Mouse (Mus musculus): ENCODE results near the gene Cbl. TPM values are rescaled to one million over a fixed set of nuclear protein-coding genes. Genes with fewer than 3 reads are reported as not detected.
A peak's percentile ranks its signal among the peaks of the same experiment; 100 is the strongest.
"Not testable (repeated sequence)": the region's sequence is repeated elsewhere in the genome, so short reads cannot be mapped to it uniquely, and the experiment has no call there.

Gene Cbl
- polyA plus RNA-seq, 1 experiment from 2014 or later = 18.2 TPM

- H3K36me3 ChIP-seq = no peaks in the 10 kb centered on the region
- H3K4me1 ChIP-seq = peaks cover 29% of the 10 kb centered on the region
- no peaks in the 10 kb centered on the region for H3K9me3 ChIP-seq (replicated peaks)
- ATAC-seq (ENCODE audit: low FRiP score) = no peak
- H3K27me3 ChIP-seq (replicated peaks) = peaks cover 15% of the 10 kb centered on the region
- 94% methylated on average over 3 of the region's 3 CpGs for WGBS
- H3K4me3 ChIP-seq (replicated peaks) = no peak overlapping the region
- peak overlapping the region; percentile 38; the same call in 1 of the 2 replicates for H3K27ac ChIP-seq (replicated peaks)
- H3K9ac ChIP-seq (replicated peaks) = no peak overlapping the region
- no peak overlapping the region for H3K4me2 ChIP-seq
Measured at GRCm38 (mm10) chr9:44126746-44127145, 107.1 kb downstream of the Cbl start.

- 26% methylated on average over 18 of the region's 18 CpGs for WGBS
- Histone ChIP-seq H3K4me3 (replicated peaks) (no peak overlapping the region; the same call in 1 of the 2 replicates), H3K9me3 (replicated peaks) (no peaks in the 10 kb centered on the region), H3K4me2 (peak overlapping the region; percentile 29), H3K9ac (replicated peaks) (no peak overlapping the region), H3K4me1 (peaks cover 25% of the 10 kb centered on the region), H3K27me3 (replicated peaks) (peaks cover 5% of the 10 kb centered on the region), H3K27ac (replicated peaks) (peak overlapping the region; percentile 38), H3K36me3 (no peaks in the 10 kb centered on the region)
- ATAC-seq (ENCODE audit: low FRiP score) = peak; percentile 72; the same call in 1 of the 2 replicates
Measured at GRCm38 (mm10) chr9:44125546-44126428, 108.1 kb downstream of the Cbl start.

DNA sequence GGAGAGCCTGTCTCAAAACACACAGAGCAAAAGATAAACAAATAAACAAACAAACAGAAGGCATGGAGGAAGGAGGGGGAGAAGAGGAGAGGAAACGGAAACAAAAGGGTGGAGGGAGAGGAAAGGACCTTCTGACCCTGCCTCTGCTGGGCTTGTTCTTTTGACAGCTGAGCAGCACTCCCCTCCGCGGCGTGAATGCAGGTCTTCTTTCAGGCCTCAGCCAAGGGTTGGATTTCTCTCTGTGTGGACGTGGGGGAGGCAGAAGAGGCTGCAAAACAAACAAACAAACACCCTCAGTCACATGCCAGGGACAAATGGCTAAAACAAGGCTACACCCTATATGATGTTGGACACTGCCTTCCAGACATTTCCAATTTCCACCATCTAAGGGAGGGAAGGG is 108.8 kb downstream of the Cbl start:
- H3K4me3 ChIP-seq (replicated peaks) = no peak overlapping the region
- ATAC-seq (ENCODE audit: low FRiP score) = no peak
- WGBS = 60% methylated on average over 5 of the region's 5 CpGs
- no peak overlapping the region for H3K27ac ChIP-seq (replicated peaks)
- no peak overlapping the region for H3K4me2 ChIP-seq
- no peaks in the 10 kb centered on the region for H3K27me3 ChIP-seq (replicated peaks)
- 0 out of 2 replicates have a peak overlapping the region, but pooled peaks have one; percentile 3 for H3K9ac ChIP-seq (replicated peaks)
- H3K9me3 ChIP-seq (replicated peaks) = no peaks in the 10 kb centered on the region
- H3K4me1 ChIP-seq = peaks cover 18% of the 10 kb centered on the region
- no peaks in the 10 kb centered on the region for H3K36me3 ChIP-seq

- H3K36me3 ChIP-seq = no peaks in the 10 kb centered on the region
- no peaks in the 10 kb centered on the region for H3K27me3 ChIP-seq (replicated peaks)
- H3K9me3 ChIP-seq (replicated peaks) = no peaks in the 10 kb centered on the region
- no peak for ATAC-seq (ENCODE audit: low FRiP score)
- H3K9ac ChIP-seq (replicated peaks) = no peak overlapping the region
- no peak overlapping the region for H3K4me3 ChIP-seq (replicated peaks)
- peaks cover 13% of the 10 kb centered on the region for H3K4me1 ChIP-seq
- no peak overlapping the region for H3K4me2 ChIP-seq
- 70% methylated on average over 6 of the region's 6 CpGs for WGBS
- no peak overlapping the region for H3K27ac ChIP-seq (replicated peaks)
Measured at GRCm38 (mm10) chr9:44124317-44124716, 109.5 kb downstream of the Cbl start.

DNA sequence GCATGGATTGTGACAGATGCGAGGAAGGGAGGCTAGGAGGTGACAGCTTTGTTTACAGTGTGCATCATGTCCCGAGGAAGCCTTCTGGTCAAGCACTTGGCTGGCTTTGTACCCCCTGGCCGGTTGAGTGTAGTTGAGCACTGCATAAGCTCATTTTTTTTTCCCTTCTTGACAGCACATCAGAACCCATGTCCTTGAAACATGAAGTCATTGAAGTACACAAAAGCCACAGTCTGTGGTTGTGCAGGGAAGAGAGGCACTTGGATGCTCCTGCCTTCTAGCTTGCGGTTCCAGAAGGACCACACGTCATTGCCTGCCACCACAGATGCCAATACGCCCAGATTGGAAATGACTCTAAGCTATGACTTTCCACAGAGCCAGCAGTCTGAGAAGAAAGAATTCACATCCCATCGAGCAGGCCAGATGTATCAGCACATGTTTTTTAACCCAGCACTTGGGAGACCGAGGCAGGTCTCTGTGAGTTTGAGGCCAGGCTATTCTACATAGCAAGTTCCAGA is 113.8 kb downstream of the Cbl start:
- no peaks in the 10 kb centered on the region for H3K27me3 ChIP-seq (replicated peaks)
- H3K4me1 ChIP-seq = no peaks in the 10 kb centered on the region
- no peak overlapping the region for H3K9ac ChIP-seq (replicated peaks)
- no peaks in the 10 kb centered on the region for H3K36me3 ChIP-seq
- no peak overlapping the region for H3K4me2 ChIP-seq
- H3K4me3 ChIP-seq (replicated peaks) = no peak overlapping the region
- 79% methylated on average over 8 of the region's 8 CpGs for WGBS
- H3K9me3 ChIP-seq (replicated peaks) = no peaks in the 10 kb centered on the region
- H3K27ac ChIP-seq (replicated peaks) = no peak overlapping the region
- no peak for ATAC-seq (ENCODE audit: low FRiP score)

- Histone ChIP-seq H3K9ac (replicated peaks) (no peak overlapping the region), H3K27me3 (replicated peaks) (no peaks in the 10 kb centered on the region), H3K36me3 (no peaks in the 10 kb centered on the region), H3K9me3 (replicated peaks) (no peaks in the 10 kb centered on the region), H3K4me3 (replicated peaks) (no peak overlapping the region), H3K4me2 (no peak overlapping the region), H3K27ac (replicated peaks) (no peak overlapping the region), H3K4me1 (no peaks in the 10 kb centered on the region)
- no peak for ATAC-seq (ENCODE audit: low FRiP score)
- 47% methylated on average over 5 of the region's 5 CpGs for WGBS
Measured at GRCm38 (mm10) chr9:44119011-44119410, 114.8 kb downstream of the Cbl start.

GRCm38 (mm10) chr9:44116182-44116581 is 117.7 kb downstream of the Cbl start:
- no peak overlapping the region for H3K4me2 ChIP-seq
- H3K9me3 ChIP-seq (replicated peaks) = no peaks in the 10 kb centered on the region
- no peak overlapping the region for H3K9ac ChIP-seq (replicated peaks)
- 93% methylated on average over 4 of the region's 4 CpGs for WGBS
- no peak overlapping the region for H3K27ac ChIP-seq (replicated peaks)
- peaks cover 12% of the 10 kb centered on the region for H3K4me1 ChIP-seq
- no peak overlapping the region for H3K4me3 ChIP-seq (replicated peaks)
- H3K36me3 ChIP-seq = no peaks in the 10 kb centered on the region
- no peaks in the 10 kb centered on the region for H3K27me3 ChIP-seq (replicated peaks)
- no peak for ATAC-seq (ENCODE audit: low FRiP score)

DNA sequence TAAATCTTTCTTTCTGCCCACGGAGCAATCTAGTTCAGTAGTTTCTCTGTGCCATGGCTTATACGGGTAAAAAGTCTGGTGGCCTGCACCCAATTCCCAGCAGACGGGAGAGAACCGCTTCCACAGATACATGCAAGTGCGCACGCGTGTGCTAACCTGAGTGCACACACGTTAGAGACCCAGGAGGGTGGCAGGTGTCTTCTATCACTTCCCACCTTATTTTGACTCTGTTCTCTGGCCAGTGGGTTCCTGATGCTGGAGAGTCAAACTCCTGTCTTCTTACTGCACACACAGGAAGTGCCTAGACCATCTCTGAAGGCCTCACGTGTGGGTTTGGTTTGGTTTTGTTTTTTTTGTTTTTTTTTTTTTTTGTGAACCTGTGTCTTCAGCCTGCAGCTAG is 118.2 kb downstream of the Cbl start:
- WGBS = 93% methylated on average over 9 of the region's 9 CpGs
- no peak overlapping the region for H3K27ac ChIP-seq (replicated peaks)
- no peak overlapping the region for H3K9ac ChIP-seq (replicated peaks)
- no peak for ATAC-seq (ENCODE audit: low FRiP score)
- no peak overlapping the region for H3K4me2 ChIP-seq
- H3K4me3 ChIP-seq (replicated peaks) = no peak overlapping the region
- peaks cover 16% of the 10 kb centered on the region for H3K4me1 ChIP-seq
- no peaks in the 10 kb centered on the region for H3K9me3 ChIP-seq (replicated peaks)
- no peaks in the 10 kb centered on the region for H3K27me3 ChIP-seq (replicated peaks)
- no peaks in the 10 kb centered on the region for H3K36me3 ChIP-seq

DNA sequence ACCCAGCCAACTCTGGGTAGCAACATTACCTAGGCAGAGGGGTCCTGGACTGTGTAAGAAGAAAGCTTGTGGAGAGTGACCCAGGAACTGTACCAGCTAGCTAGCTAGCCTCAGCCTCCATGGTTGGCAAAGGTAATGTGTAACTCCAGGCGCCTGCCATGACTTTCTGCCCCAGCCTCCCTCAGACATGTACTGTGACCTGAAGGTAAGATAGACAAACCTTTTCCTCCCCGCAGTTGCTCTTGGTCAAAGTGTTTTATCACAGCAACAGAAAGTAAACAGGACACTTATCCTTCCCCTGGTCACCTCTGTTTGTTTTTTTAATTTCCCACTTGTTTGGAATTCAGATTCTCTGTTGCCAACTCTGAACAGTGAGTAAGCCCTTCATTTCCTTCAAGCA is 119.4 kb downstream of the Cbl start:
- Histone ChIP-seq H3K9me3 (replicated peaks) (no peaks in the 10 kb centered on the region), H3K9ac (replicated peaks) (no peak overlapping the region), H3K36me3 (no peaks in the 10 kb centered on the region), H3K4me3 (replicated peaks) (no peak overlapping the region), H3K4me2 (no peak overlapping the region), H3K27ac (replicated peaks) (no peak overlapping the region), H3K4me1 (peaks cover 27% of the 10 kb centered on the region), H3K27me3 (replicated peaks) (no peaks in the 10 kb centered on the region)
- ATAC-seq (ENCODE audit: low FRiP score) = no peak
- WGBS = 93% methylated on average over 2 of the region's 2 CpGs

- H3K27ac ChIP-seq (replicated peaks) = 0 out of 2 replicates have a peak within 1 kb of the TSS, but pooled peaks have one; percentile 54
Measured at GRCm38 (mm10) chr9:44113105-44113789, 120.6 kb downstream of the Cbl start, which contains the start of the genes Gm49380 and Rnf26. Gene Gm49380 (minus strand): TSS chr9:44113500. Gene Rnf26 (minus strand): TSS chr9:44113517.

DNA sequence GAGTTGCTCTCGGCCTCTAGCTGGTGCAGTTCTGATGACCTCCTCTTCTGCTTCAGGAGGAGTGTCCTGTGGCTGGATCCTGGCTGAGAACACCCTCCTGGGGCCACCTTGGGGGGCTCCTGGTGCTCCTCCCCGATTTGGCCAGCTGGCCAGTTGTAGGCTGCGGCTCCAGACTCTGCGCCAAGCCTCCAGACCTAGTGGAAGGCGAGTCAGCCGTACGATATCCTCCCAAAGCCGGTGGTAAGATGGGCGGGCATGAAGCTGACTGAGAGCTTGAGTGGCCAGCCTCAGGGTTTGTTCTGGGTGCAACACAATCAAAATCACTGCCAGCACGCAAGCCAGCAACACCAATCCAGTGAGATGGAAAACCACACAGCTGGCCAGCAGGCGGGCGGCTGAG is 121.9 kb downstream of the Cbl start:
- H3K4me3 ChIP-seq (replicated peaks); H3K27ac ChIP-seq (replicated peaks); H3K27me3 ChIP-seq (replicated peaks); H3K9ac ChIP-seq (replicated peaks); ATAC-seq (ENCODE audit: low FRiP score); H3K9me3 ChIP-seq (replicated peaks); H3K36me3 ChIP-seq: not testable (repeated sequence)
- 71% methylated on average over 10 of the region's 12 CpGs for WGBS
- Histone ChIP-seq H3K4me1 (peaks cover 52% of the 10 kb centered on the region), H3K4me2 (peak overlapping the region; percentile 60)

More at GRCm38 (mm10) chr9:44113105-44113789, 120.6 kb downstream of the Cbl start, which contains the start of the genes Gm49380 and Rnf26:
- Histone ChIP-seq H3K4me2 (peak within 1 kb of the TSS; percentile 62), H3K4me3 (replicated peaks) (peak within 1 kb of the TSS; percentile 74), H3K27me3 (replicated peaks) (no peaks in the 10 kb centered on the region), H3K9ac (replicated peaks) (peak within 1 kb of the TSS; percentile 60), H3K36me3 (no peaks in the 10 kb centered on the region), H3K9me3 (replicated peaks) (no peaks in the 10 kb centered on the region), H3K4me1 (peaks cover 39% of the 10 kb centered on the region)
- under 1% methylated on average over 38 of the region's 51 CpGs for WGBS
- ATAC-seq (ENCODE audit: low FRiP score) = peak; percentile 98
